Mouse (Mus musculus): ENCODE data around the gene Mllt10. TPM values are rescaled to one million over a fixed set of nuclear protein-coding genes. Genes with fewer than 3 reads are reported as not detected.

Gene Mllt10
- polyA plus RNA-seq, 1 experiment, result 27.4 TPM

DNA sequence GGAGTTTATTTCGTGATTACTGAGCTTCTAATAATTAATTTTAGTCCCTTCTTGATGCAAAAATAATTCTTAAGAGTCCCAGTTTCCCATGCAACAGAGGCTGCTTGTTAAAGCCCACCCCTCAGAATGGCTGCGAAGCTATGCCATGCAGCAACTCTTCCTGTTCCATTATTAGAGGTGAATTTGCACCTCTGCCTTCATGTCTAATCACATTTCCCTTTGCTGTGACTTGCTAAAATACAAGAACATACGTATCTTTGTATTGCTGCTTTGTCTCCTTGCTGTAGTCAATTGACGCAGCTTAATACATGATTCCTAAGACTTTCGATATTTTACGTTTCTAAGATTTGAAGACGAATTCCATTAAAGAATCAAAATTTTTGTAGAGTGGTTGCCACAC, 25.4 kb upstream of the Mllt10 start:
- H3K4me1 ChIP-seq (ENCODE audit: control insufficient read depth, insufficient read depth, insufficient read length), result peaks cover 10% of the 10 kb centered on the region
- DNase-seq (ENCODE audit: low read depth in 1 of 2, low spot score in 2 of 2), result no peak
- H3K27me3 ChIP-seq (ENCODE audit: control insufficient read depth, insufficient read depth, low read length), result peaks cover 28% of the 10 kb centered on the region
- no peak overlapping the region for H3K4me3 ChIP-seq (ENCODE audit: extremely low read depth, insufficient read depth, insufficient read length)
- TF ChIP-seq POLR2A (IDR thresholded peaks at IDR 0.05; ENCODE audit: low read depth, low read length) (no peak), CTCF (IDR thresholded peaks at IDR 0.05; ENCODE audit: extremely low read depth, insufficient read depth, insufficient read length, insufficient replicate concordance) (no peak)
- 94% methylated on average over 7 of the region's 7 CpGs for WGBS
- no peak overlapping the region for H3K27ac ChIP-seq (ENCODE audit: insufficient read depth, low read length)
- H3K36me3 ChIP-seq (ENCODE audit: control insufficient read depth, insufficient read depth, low read length), result no peaks in the 10 kb centered on the region

- peaks cover 10% of the 10 kb centered on the region for H3K4me1 ChIP-seq (ENCODE audit: control insufficient read depth, insufficient read depth, insufficient read length)
- H3K36me3 ChIP-seq (ENCODE audit: control insufficient read depth, insufficient read depth, low read length), result no peaks in the 10 kb centered on the region
- DNase-seq (ENCODE audit: low read depth in 1 of 2, low spot score in 2 of 2), result no peak
- TF ChIP-seq CTCF (IDR thresholded peaks at IDR 0.05; ENCODE audit: extremely low read depth, insufficient read depth, insufficient read length, insufficient replicate concordance) (no peak), POLR2A (IDR thresholded peaks at IDR 0.05; ENCODE audit: low read depth, low read length) (no peak)
- WGBS, result 93% methylated on average over 8 of the region's 8 CpGs
- H3K4me3 ChIP-seq (ENCODE audit: extremely low read depth, insufficient read depth, insufficient read length), result no peak overlapping the region
- peaks cover 28% of the 10 kb centered on the region for H3K27me3 ChIP-seq (ENCODE audit: control insufficient read depth, insufficient read depth, low read length)
- H3K27ac ChIP-seq (ENCODE audit: insufficient read depth, low read length), result no peak overlapping the region
These were observed 24.5 kb upstream of the Mllt10 start for GRCm38 (mm10) chr2:18030581-18030980.

GRCm38 (mm10) chr2:18031271-18031821, 23.7 kb upstream of the Mllt10 start:
- peaks cover 4% of the 10 kb centered on the region for H3K4me1 ChIP-seq (ENCODE audit: control insufficient read depth, insufficient read depth, insufficient read length)
- H3K4me3 ChIP-seq (ENCODE audit: extremely low read depth, insufficient read depth, insufficient read length), result no peak overlapping the region
- 21% methylated on average over 26 of the region's 26 CpGs for WGBS
- peaks cover 25% of the 10 kb centered on the region for H3K27me3 ChIP-seq (ENCODE audit: control insufficient read depth, insufficient read depth, low read length)
- H3K36me3 ChIP-seq (ENCODE audit: control insufficient read depth, insufficient read depth, low read length), result no peaks in the 10 kb centered on the region
- no peak for DNase-seq (ENCODE audit: low read depth in 1 of 2, low spot score in 2 of 2)
- H3K27ac ChIP-seq (ENCODE audit: insufficient read depth, low read length), result no peak overlapping the region
- TF ChIP-seq CTCF (IDR thresholded peaks at IDR 0.05; ENCODE audit: extremely low read depth, insufficient read depth, insufficient read length, insufficient replicate concordance) (no peak), POLR2A (IDR thresholded peaks at IDR 0.05; ENCODE audit: low read depth, low read length) (no peak)

DNA sequence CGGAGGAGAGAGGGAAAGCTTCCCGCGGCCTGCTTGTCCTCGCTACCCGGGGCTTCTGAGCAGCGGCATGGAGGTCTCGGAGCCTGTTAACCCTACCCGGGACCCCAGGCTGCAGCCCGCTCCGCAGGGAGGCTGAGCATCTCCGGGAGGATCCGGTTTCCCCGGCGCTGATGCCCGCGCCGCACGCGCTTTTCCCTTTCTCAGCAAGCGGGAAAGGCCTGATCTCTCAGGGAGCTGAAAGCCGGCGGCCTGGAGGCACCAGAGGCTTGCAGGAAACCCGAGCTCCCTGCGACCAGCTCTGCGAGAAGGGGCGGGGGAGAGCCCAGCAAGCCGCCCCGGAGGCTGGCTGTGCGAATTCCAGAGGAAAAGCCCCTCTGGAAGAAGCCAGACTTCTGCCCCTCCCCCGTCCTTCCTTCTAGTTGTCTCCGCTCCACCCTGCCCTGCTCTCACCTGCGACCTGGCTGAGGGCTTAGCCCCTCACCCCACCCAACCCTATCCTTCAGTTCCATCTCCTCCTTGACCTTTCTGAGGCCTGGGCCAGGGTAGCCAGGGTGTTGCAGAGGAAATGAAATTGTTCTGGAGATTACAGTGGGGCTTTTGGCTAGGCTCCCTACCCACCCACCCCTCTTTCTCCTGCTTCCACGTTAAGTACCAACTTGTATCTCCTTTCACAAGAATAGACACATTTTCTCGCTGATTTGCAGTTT, 23.1 kb upstream of the Mllt10 start:
- no peak for TF ChIP-seq POLR2A (IDR thresholded peaks at IDR 0.05; ENCODE audit: low read depth, low read length)
- TF ChIP-seq CTCF (IDR thresholded peaks at IDR 0.05; ENCODE audit: extremely low read depth, insufficient read depth, insufficient read length, insufficient replicate concordance), result no peak
- peaks cover 21% of the 10 kb centered on the region for H3K27me3 ChIP-seq (ENCODE audit: control insufficient read depth, insufficient read depth, low read length)
- no peak overlapping the region; the same call in 1 of the 2 replicates for H3K4me3 ChIP-seq (ENCODE audit: extremely low read depth, insufficient read depth, insufficient read length)
- H3K27ac ChIP-seq (ENCODE audit: insufficient read depth, low read length), result no peak overlapping the region
- no peaks in the 10 kb centered on the region for H3K36me3 ChIP-seq (ENCODE audit: control insufficient read depth, insufficient read depth, low read length)
- no peak for DNase-seq (ENCODE audit: low read depth in 1 of 2, low spot score in 2 of 2)
- WGBS, result 20% methylated on average over 34 of the region's 34 CpGs
- no peaks in the 10 kb centered on the region for H3K4me1 ChIP-seq (ENCODE audit: control insufficient read depth, insufficient read depth, insufficient read length)

DNA sequence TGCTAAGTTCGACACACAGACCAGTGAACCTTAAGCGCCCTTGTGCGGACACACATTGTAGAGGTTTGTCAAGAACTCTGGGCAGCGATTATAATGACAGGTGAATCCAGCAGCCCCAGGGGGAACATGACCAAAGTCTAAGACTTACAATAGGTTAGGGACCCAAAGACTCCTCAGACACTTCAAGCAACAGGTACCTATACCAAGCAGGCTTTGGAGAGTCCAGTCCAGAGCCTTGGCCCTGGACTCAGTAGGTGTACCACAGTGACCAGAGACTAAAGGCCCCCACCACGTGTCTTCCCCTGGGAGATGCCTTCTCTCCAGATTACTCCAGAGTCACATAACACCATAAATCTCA, 22.5 kb upstream of the Mllt10 start:
- DNase-seq (ENCODE audit: low read depth in 1 of 2, low spot score in 2 of 2), result no peak
- 90% methylated on average over 5 of the region's 5 CpGs for WGBS
- peaks cover 21% of the 10 kb centered on the region for H3K27me3 ChIP-seq (ENCODE audit: control insufficient read depth, insufficient read depth, low read length)
- no peaks in the 10 kb centered on the region for H3K4me1 ChIP-seq (ENCODE audit: control insufficient read depth, insufficient read depth, insufficient read length)
- H3K27ac ChIP-seq (ENCODE audit: insufficient read depth, low read length), result no peak overlapping the region
- H3K4me3 ChIP-seq (ENCODE audit: extremely low read depth, insufficient read depth, insufficient read length), result no peak overlapping the region
- TF ChIP-seq CTCF (IDR thresholded peaks at IDR 0.05; ENCODE audit: extremely low read depth, insufficient read depth, insufficient read length, insufficient replicate concordance) (no peak), POLR2A (IDR thresholded peaks at IDR 0.05; ENCODE audit: low read depth, low read length) (no peak)
- no peaks in the 10 kb centered on the region for H3K36me3 ChIP-seq (ENCODE audit: control insufficient read depth, insufficient read depth, low read length)

DNA sequence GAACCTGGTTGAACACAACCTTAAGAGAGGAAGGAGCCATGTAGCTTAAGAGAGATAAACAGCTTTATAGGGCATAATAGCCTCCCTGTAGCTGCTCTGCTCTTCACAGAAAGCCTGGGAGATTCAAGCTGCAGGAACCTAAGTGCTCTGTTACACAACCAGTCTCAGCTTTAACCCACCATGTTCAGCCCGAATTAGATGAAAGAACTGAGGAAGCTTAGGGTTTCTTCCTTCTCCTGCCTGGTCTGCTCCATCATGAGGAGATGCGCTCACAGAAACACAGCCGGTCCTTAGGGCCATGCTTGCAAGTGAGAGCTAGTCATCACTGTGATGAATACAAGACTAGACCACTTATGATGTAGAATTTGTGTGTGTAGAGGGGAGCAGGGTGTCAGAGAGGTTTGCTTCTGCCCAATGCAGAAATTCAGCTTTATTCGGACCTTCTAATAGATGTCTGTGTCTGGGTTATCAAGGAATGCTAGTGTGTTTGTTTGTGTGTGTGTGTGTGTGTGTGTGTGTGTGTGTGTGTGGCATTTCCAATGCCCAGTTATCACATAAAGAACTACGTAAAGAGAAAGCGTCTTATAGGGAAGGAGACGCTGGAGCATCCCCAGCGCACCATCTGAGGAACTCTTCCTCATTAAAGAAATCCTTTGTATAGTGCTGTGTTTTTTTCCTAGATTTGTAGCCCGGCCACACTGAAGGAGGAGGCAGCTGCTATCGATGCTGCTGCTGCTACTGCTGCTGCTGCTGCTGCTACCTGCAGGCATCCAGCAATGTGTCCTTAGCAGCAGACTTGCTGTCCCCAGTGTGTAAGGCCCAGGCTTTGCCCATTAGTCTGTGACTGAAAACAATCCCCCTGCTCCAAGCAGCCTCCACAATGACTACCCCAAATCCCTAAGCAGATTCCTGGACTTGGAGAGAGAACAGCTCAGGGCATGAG, 21.6 kb upstream of the Mllt10 start:
- 86% methylated on average over 10 of the region's 10 CpGs for WGBS
- H3K36me3 ChIP-seq (ENCODE audit: control insufficient read depth, insufficient read depth, low read length), result no peaks in the 10 kb centered on the region
- H3K27me3 ChIP-seq (ENCODE audit: control insufficient read depth, insufficient read depth, low read length), result peaks cover 20% of the 10 kb centered on the region
- no peaks in the 10 kb centered on the region for H3K4me1 ChIP-seq (ENCODE audit: control insufficient read depth, insufficient read depth, insufficient read length)
- no peak for DNase-seq (ENCODE audit: low read depth in 1 of 2, low spot score in 2 of 2)
- no peak overlapping the region for H3K27ac ChIP-seq (ENCODE audit: insufficient read depth, low read length)
- H3K4me3 ChIP-seq (ENCODE audit: extremely low read depth, insufficient read depth, insufficient read length), result no peak overlapping the region
- TF ChIP-seq POLR2A (IDR thresholded peaks at IDR 0.05; ENCODE audit: low read depth, low read length) (no peak), CTCF (IDR thresholded peaks at IDR 0.05; ENCODE audit: extremely low read depth, insufficient read depth, insufficient read length, insufficient replicate concordance) (no peak)
